Mouse (Mus musculus): ENCODE measurements around the gene Rbm34. TPM values are rescaled to one million over a fixed set of nuclear protein-coding genes. Genes with fewer than 3 reads are reported as not detected.
"Not testable (repeated sequence)": the region's sequence is repeated elsewhere in the genome, so short reads cannot be mapped to it uniquely, and the experiment has no call there.

The Rbm34 gene
- polyA plus RNA-seq (2016; fragmentation: Nextera tagmentation; extraction: Ambion mirVana) = 32.0 and 32.6 TPM in 2 replicates

- under 1% methylated on average over 50 of the region's 50 CpGs for WGBS
- H3K27me3 ChIP-seq = 0 out of 2 replicates have a peak, but pooled peaks cover 5% of the 10 kb centered on the region
- H3K9ac ChIP-seq (replicated peaks) = peak within 1 kb of the TSS; percentile 90
- H3K4me1 ChIP-seq = peaks cover 10% of the 10 kb centered on the region
- peak within 1 kb of the TSS; percentile 86 for H3K27ac ChIP-seq (replicated peaks)
- no peaks in the 10 kb centered on the region for H3K9me3 ChIP-seq
- H3K36me3 ChIP-seq = peaks cover 34% of the 10 kb centered on the region
- peak; percentile 97 for ATAC-seq (ENCODE audit: low FRiP score, low read depth)
- peak within 1 kb of the TSS; percentile 84 for H3K4me2 ChIP-seq (replicated peaks)
- H3K4me3 ChIP-seq = peak within 1 kb of the TSS; percentile 98
Measured at GRCm38 (mm10) chr8:126970579-126971313, at the start of gene Rbm34. Rbm34 (minus strand) TSS chr8:126971071.

DNA sequence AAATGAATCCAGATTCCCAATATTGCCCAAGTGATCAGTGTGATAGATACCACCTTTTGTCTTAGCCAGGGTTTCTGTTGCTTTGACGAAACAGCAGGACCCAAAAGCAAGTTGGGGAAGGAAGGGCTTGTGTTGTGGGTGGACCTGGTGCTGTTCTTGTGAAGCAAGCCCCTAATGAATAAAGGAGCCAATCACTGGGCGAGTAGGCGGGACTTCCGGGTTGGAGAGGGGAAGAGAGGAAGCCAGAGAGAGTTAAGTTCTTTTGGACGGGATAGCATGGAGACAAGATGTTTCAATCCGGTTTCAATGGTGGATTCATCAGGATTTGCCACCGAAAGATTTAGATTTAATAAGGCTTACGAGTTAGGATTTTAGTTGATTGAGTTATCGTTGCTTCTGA is 40.8 kb upstream of the Rbm34 start:
- H3K4me3 ChIP-seq = no peak overlapping the region
- H3K27me3 ChIP-seq = no peaks in the 10 kb centered on the region
- H3K4me1 ChIP-seq = no peaks in the 10 kb centered on the region
- no peak for ATAC-seq (ENCODE audit: low FRiP score, low read depth)
- no peaks in the 10 kb centered on the region for H3K9me3 ChIP-seq
- 57% methylated on average over 9 of the region's 9 CpGs for WGBS
- no peaks in the 10 kb centered on the region for H3K36me3 ChIP-seq
- no peak overlapping the region for H3K9ac ChIP-seq (replicated peaks)
- no peak overlapping the region for H3K27ac ChIP-seq (replicated peaks)
- no peak overlapping the region for H3K4me2 ChIP-seq (replicated peaks)

GRCm38 (mm10) chr8:126994506-126994905 is 23.6 kb upstream of the Rbm34 start:
- Histone ChIP-seq H3K36me3 (no peaks in the 10 kb centered on the region), H3K4me3 (no peak overlapping the region), H3K4me1 (no peaks in the 10 kb centered on the region), H3K9ac (replicated peaks) (no peak overlapping the region), H3K4me2 (replicated peaks) (no peak overlapping the region), H3K9me3 (no peaks in the 10 kb centered on the region), H3K27ac (replicated peaks) (no peak overlapping the region), H3K27me3 (no peaks in the 10 kb centered on the region)
- 59% methylated on average over 1 of the region's 1 CpGs for WGBS
- ATAC-seq (ENCODE audit: low FRiP score, low read depth) = no peak

GRCm38 (mm10) chr8:126989363-126990153 is 18.7 kb upstream of the Rbm34 start:
- 76% methylated on average over 5 of the region's 5 CpGs for WGBS
- no peaks in the 10 kb centered on the region for H3K9me3 ChIP-seq
- ATAC-seq (ENCODE audit: low FRiP score, low read depth) = no peak
- H3K27me3 ChIP-seq = no peaks in the 10 kb centered on the region; the same call in 1 of the 2 replicates
- H3K36me3 ChIP-seq = no peaks in the 10 kb centered on the region
- H3K27ac ChIP-seq (replicated peaks) = no peak overlapping the region
- no peak overlapping the region for H3K4me3 ChIP-seq
- no peaks in the 10 kb centered on the region for H3K4me1 ChIP-seq
- no peak overlapping the region for H3K4me2 ChIP-seq (replicated peaks)
- H3K9ac ChIP-seq (replicated peaks) = no peak overlapping the region

DNA sequence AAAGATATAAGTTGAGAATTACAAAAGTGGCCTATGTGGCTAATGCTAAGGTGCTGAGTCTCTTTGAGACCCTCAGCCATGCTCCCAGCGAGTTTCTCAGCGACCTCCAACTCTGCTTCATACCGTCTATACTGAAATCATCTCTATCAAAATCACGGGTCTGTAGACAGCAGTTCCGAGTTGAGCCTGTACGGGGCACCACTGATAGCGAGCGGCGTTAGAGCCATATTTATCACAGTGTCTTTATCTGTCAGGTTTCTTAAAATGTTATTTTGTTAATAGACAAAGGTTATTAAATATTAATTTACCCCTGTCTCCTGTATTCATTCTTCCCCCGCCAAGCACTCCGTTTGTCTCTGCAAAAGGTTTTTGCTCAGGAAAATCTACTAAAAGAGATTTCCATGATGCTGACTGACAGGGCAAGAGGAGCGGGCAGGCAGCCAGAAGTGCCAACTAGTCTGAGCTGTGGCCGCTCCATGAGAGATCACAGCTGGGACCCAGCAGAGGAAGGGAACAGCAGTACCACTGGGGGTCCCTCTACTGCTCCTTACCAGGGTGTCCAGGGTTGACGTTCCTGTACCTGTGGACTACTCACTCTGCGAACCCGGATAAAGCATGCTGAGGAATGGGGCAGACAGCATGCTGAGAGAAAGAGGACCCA is 17.6 kb upstream of the Rbm34 start:
- ATAC-seq (ENCODE audit: low FRiP score, low read depth) = no peak
- WGBS = 61% methylated on average over 16 of the region's 16 CpGs
- no peak overlapping the region for H3K9ac ChIP-seq (replicated peaks)

GRCm38 (mm10) chr8:126986495-126986894 is 15.6 kb upstream of the Rbm34 start:
- H3K36me3 ChIP-seq = no peaks in the 10 kb centered on the region
- no peaks in the 10 kb centered on the region; the same call in 1 of the 2 replicates for H3K27me3 ChIP-seq
- no peaks in the 10 kb centered on the region for H3K4me1 ChIP-seq
- H3K4me2 ChIP-seq (replicated peaks) = no peak overlapping the region
- H3K4me3 ChIP-seq = no peak overlapping the region
- H3K9ac ChIP-seq (replicated peaks) = no peak overlapping the region
- H3K27ac ChIP-seq (replicated peaks) = no peak overlapping the region
- H3K9me3 ChIP-seq = no peaks in the 10 kb centered on the region
- WGBS = 2% methylated on average over 12 of the region's 12 CpGs
- ATAC-seq (ENCODE audit: low FRiP score, low read depth) = peak; percentile 44; the same call in 1 of the 2 replicates

More for the DNA sequence above, 17.6 kb upstream of the Rbm34 start:
- no peak overlapping the region for H3K27ac ChIP-seq (replicated peaks)
- no peak overlapping the region for H3K4me3 ChIP-seq
- no peaks in the 10 kb centered on the region for H3K4me1 ChIP-seq
- no peak overlapping the region for H3K4me2 ChIP-seq (replicated peaks)
- H3K9me3 ChIP-seq = no peaks in the 10 kb centered on the region
- H3K36me3 ChIP-seq = no peaks in the 10 kb centered on the region
- no peaks in the 10 kb centered on the region; the same call in 1 of the 2 replicates for H3K27me3 ChIP-seq

DNA sequence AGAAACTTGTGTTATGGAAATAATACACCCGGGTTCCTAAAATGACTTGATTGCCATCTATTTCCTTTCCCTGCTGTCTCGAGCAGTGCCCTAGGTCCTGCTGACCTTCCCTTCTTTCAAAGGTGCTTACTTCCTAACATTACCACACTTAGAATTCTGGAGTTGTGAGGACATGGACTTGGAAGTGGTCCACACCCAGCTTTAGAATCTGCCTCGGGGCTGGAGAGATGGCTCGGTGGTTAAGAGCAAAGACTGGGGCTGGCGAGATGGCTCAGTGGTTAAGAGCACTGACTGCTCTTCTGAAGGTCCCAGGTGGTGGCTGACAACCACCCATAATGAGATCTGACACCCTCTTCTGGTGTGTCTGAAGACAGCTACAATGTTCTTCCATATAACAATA is 9.2 kb upstream of the Rbm34 start:
- ATAC-seq (ENCODE audit: low FRiP score, low read depth) = no peak
- Histone ChIP-seq H3K4me2 (replicated peaks) (no peak overlapping the region), H3K27ac (replicated peaks) (no peak overlapping the region), H3K27me3 (peaks cover 29% of the 10 kb centered on the region), H3K9ac (replicated peaks) (no peak overlapping the region), H3K36me3 (no peaks in the 10 kb centered on the region), H3K9me3 (no peaks in the 10 kb centered on the region), H3K4me3 (no peak overlapping the region), H3K4me1 (no peaks in the 10 kb centered on the region)
- WGBS = 74% methylated on average over 5 of the region's 5 CpGs

GRCm38 (mm10) chr8:126979091-126979920 is 8.4 kb upstream of the Rbm34 start:
- no peak for ATAC-seq (ENCODE audit: low FRiP score, low read depth)
- H3K27ac ChIP-seq (replicated peaks) = no peak overlapping the region
- peak overlapping the region; percentile 22 for H3K4me3 ChIP-seq
- peak overlapping the region; percentile 30 for H3K4me2 ChIP-seq (replicated peaks)
- peaks cover 29% of the 10 kb centered on the region for H3K27me3 ChIP-seq
- H3K36me3 ChIP-seq = no peaks in the 10 kb centered on the region
- no peaks in the 10 kb centered on the region for H3K9me3 ChIP-seq
- H3K4me1 ChIP-seq = no peaks in the 10 kb centered on the region
- H3K9ac ChIP-seq (replicated peaks) = 0 out of 2 replicates have a peak overlapping the region, but pooled peaks have one; percentile 0
- 26% methylated on average over 27 of the region's 27 CpGs for WGBS

- not testable (repeated sequence) for H3K4me1 ChIP-seq; H3K36me3 ChIP-seq; H3K9me3 ChIP-seq; H3K4me3 ChIP-seq; H3K4me2 ChIP-seq (replicated peaks); H3K9ac ChIP-seq (replicated peaks); H3K27ac ChIP-seq (replicated peaks); ATAC-seq (ENCODE audit: low FRiP score, low read depth)
- 48% methylated on average over 2 of the region's 3 CpGs for WGBS
- peaks cover 30% of the 10 kb centered on the region for H3K27me3 ChIP-seq
Measured at GRCm38 (mm10) chr8:126978535-126978934, 7.7 kb upstream of the Rbm34 start.

DNA sequence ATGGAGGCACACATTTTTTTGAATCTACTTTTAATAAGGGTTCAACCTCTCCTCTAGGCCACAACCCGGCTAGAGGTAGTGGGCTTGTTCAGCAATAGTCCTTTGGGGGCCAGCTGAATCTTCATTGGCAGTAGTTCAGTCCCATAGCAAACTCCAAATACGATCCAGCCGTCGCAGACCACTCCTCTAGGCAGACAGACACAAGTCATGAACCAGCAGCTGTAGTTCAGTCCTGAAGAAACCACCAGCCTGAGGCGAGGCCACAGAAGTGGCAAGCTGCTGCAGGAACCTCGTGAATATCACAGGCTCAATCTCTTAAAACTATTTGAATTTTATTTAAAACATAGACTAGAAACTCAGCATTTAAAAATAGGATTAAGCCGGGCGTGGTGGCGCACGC is 7.2 kb upstream of the Rbm34 start:
- H3K27me3 ChIP-seq = peaks cover 34% of the 10 kb centered on the region
- no peaks in the 10 kb centered on the region for H3K36me3 ChIP-seq
- ATAC-seq (ENCODE audit: low FRiP score, low read depth) = no peak
- no peak overlapping the region for H3K4me3 ChIP-seq
- no peak overlapping the region for H3K9ac ChIP-seq (replicated peaks)
- H3K4me1 ChIP-seq = no peaks in the 10 kb centered on the region
- WGBS = 81% methylated on average over 10 of the region's 10 CpGs
- no peak overlapping the region for H3K27ac ChIP-seq (replicated peaks)
- H3K4me2 ChIP-seq (replicated peaks) = no peak overlapping the region
- H3K9me3 ChIP-seq = no peaks in the 10 kb centered on the region

DNA sequence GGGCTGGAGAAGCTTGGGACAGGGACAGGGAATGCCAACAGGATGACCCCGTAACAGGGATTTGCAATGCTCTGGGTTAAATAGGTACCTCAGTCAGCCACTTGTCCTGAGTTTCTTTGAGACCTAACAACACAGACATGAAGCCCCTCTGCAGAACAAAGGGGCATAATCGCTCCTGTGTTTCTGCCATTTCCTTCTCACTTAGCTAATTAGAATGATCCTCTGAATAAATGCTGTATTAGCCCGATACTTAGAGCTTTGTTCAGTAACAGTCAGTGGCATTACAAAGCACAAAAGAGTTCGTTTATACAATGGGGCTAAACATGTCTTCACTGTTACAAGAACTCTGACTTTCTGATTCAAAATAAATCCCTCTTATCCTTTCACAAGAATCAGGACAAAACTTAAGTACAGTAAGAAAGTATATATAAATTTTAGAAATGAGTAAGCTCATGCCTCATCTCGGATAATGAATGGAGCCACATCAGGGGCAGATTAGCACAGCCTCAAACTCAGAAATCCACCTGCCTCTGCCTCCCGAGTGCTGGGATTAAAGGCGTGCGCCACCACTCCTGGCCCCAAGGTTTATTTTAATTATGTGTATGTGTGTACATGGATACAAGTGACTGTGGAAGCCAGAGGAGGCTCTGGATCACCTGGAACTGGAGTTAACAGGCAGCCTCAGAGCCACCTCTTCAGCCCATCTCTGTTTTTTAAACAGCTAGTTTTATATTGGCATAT is 5.9 kb upstream of the Rbm34 start:
- no peak overlapping the region for H3K9ac ChIP-seq (replicated peaks)
- 61% methylated on average over 8 of the region's 8 CpGs for WGBS

More for the DNA sequence above, 5.9 kb upstream of the Rbm34 start:
- Histone ChIP-seq H3K9me3 (no peaks in the 10 kb centered on the region), H3K36me3 (no peaks in the 10 kb centered on the region), H3K4me3 (no peak overlapping the region), H3K27me3 (peaks cover 34% of the 10 kb centered on the region), H3K4me1 (no peaks in the 10 kb centered on the region), H3K4me2 (replicated peaks) (no peak overlapping the region), H3K27ac (replicated peaks) (no peak overlapping the region)
- no peak for ATAC-seq (ENCODE audit: low FRiP score, low read depth)

Data from midbrain, embryonic 12.5 days (tissue).